Mouse (Mus musculus) duodenum, adult 2 months (tissue): ENCODE data around the gene Arpp19. TPM values are rescaled to one million over a fixed set of nuclear protein-coding genes. Genes with fewer than 3 reads are reported as not detected.

Experiments used
- polyA plus RNA-seq: library from polyadenylated mRNA; depleted of rRNA; stranded (reverse); fragments of >200 nt; gene quantifications from 2 replicates; pipeline ENCODE4 v1.2.3, GENCODE M21; 2012; ENCODE audit warnings: low replicate concordance; rRNA removed

The Arpp19 gene
- 3.3 and 3.4 TPM in 2 replicates for polyA plus RNA-seq

DNA sequence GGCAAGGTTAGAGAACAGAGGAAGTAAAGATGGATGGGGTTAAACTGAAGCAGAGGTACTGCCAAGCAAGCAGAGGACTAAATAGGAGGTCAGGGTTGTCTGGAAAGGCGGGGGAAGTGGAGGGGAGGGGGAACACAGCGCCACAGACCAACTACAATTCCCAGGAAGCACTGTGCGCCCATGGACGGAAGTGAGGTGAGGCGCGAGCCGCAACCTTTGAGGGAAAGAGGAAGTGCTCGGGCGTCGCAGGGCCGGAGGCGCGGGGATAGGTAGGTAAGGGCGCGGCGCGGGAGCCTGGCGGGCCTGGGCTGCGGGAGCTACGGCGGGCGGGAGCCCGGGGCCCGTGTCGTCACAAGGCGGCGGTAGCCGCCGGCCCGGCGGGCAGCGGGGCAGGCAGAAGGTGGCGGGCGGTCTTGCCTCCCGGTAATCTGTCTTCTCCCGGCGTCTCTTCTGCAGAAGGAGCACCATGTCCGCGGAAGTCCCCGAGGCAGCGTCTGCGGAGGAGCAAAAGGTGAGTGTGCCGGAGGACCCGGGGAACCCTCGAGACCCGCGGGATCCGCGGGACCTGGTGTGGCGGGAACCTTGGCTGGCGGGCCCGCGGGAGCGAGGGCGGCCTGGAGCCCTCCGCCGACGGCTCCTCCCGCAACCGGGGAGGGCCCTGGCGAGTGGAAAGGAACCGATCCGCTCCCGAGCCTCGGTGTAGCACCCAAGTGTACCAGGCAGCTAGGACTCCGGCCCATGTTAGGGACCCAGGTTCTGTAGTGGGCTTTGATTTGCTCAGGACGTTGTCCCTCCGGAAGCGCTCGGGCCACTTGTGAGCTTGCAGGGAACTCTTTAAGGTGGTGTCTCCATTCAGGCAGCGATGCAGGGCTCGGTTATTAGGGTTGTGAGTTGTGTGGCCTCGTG lies at the start of gene Arpp19:
Gene Arpp19 (plus strand): TSS at position 164 of the 906 bp plus-strand sequence.

DNA sequence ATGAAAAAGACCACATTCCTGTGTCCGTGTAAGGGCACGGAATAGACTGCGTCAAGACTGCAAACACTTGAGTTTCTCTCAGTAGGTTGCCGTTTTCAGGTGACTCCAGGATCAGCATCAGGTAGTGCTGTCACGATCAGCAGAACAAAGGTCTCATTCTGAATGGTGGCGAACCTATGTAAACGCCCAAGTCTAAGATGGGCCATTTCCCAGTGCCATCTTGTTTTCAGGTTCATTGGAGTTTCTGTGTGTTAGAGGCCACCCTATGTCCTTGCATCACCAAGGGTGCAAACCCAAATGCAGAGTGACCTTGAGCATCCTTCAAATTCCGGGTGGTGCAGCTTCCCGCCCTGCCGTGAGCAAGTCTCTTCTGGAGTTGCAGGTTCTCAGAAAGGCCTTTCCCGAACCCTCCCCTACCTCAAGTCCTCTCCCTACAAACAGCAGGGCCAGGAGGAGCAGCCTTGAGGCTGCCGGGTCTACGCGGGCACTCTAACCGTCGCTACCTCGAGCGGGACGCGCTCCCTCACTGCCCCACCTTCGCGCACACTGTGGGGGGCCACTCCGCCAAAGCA lies 33.1 kb downstream of the Arpp19 start, which contains the start of gene Myo5a:
Gene Myo5a (plus strand): TSS at position 559 of the 572 bp plus-strand sequence.

Other genes starting within 250 kb of the Arpp19 start
- 0.33 TPM in 1 of 2 replicates, not detected in the other for gene Onecut1, start 175.7 kb upstream of the Arpp19 start, polyA plus RNA-seq
- 0.84 and 1.4 TPM in 2 replicates for gene Fam214a, start 84.7 kb upstream of the Arpp19 start, polyA plus RNA-seq
- gene Myo5a, start 33.4 kb downstream of the Arpp19 start, polyA plus RNA-seq: 0.33 and 0.57 TPM in 2 replicates
- 5.0 and 14.5 TPM in 2 replicates for gene Myo5c, start 194.4 kb downstream of the Arpp19 start, polyA plus RNA-seq